Mouse (Mus musculus) lung, postnatal 10 days (tissue): Measurements from ENCODE around the gene Hba-a1.
A peak's percentile ranks its signal among the peaks of the same experiment; 100 is the strongest.
"Not testable (repeated sequence)": the region's sequence is repeated elsewhere in the genome, so short reads cannot be mapped to it uniquely, and the experiment has no call there.

Source experiments
- DNase-seq: peaks from one replicate; pipeline ENCODE4 v3.0.0; 2021

Hba-a1 gene

DNA sequence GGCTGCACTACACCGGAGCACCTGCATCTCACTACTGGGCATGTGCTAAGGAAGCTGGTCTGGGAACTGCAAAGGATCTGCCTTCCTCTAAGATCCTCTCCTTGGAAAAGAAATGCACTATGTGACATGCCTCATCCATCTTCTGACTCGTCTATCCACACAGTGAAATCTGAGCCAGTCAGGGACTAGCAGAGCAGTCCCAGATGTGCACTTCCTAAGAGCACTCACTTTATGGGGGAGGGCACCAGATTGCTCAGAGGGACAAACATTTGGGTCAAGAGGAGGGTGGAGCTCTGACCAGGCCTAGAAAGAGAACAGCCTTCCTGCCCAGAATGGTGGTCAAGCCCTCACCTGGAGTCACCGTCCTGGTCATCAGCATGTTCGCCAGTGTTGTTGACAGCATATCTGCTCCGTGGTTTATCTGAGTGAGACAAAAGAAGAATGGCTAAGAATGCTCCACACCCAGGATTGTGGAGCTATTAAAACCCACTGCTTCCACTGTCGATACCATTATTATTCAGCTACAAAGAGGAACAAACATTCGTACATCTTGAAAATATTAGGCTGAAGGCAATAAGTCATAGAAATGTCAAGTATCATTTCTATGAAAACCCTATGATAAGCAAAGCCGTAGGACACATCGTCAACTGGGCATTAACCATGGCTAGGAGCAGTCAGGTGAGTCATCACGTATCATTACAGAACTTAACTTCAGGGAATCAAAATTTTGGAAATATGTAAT, 20.5 kb upstream of the Hba-a1 start:
- DNase-seq: no peak

GRCm38 (mm10) chr11:32265117-32265738, 18.1 kb upstream of the Hba-a1 start:
- no peak for DNase-seq

- no peak for DNase-seq
Measured at GRCm38 (mm10) chr11:32266194-32266593, 17.1 kb upstream of the Hba-a1 start.

- no peak for DNase-seq
Measured at GRCm38 (mm10) chr11:32266776-32267175, 16.5 kb upstream of the Hba-a1 start.

- DNase-seq: peak; percentile 98
Measured at GRCm38 (mm10) chr11:32267188-32267884, 16.0 kb upstream of the Hba-a1 start, which contains the start of gene Nprl3. Gene Nprl3 (minus strand): TSS chr11:32267707.

DNA sequence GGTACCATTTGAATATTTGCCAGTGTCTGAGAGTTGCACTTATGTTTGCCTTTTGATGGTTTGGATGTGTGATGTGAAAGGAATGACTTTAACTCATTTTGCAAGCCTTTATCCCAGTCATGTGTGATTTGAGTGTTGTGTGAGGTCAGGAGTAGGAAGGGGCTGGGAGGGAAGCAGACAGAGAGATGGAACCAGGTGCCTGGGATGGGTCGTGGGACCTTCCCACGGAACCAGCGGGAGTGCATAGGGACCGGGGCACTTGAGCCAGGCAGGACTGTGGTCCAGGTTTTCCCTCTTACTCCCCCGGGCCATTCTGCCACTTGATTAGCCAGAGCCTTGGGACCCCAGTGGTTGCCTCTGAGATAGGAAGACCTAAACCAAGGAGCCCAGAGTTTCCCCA, 15.3 kb upstream of the Hba-a1 start:
- DNase-seq: peak; percentile 5

- DNase-seq: no peak
Measured at GRCm38 (mm10) chr11:32268952-32269351, 14.4 kb upstream of the Hba-a1 start.

DNA sequence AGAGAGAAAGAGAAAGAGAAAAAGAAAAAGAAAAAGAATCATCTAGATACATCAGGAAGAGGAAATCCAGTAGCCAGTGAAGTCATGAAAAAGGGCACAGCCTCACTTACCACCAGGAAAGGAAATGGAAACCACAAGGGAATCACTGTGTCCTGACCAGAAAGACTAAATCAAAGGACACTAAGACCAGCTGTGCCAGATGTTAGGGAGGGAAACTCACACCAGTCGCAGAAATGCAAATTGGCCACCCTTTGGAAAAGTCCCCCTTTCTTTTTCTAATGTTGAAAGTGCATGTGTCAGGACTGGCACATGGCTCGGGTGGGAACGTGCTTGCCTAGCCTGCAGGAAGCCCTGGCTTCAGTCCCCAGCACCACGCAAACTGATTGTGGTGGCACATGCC, 12.1 kb upstream of the Hba-a1 start:
- no peak for DNase-seq

DNA sequence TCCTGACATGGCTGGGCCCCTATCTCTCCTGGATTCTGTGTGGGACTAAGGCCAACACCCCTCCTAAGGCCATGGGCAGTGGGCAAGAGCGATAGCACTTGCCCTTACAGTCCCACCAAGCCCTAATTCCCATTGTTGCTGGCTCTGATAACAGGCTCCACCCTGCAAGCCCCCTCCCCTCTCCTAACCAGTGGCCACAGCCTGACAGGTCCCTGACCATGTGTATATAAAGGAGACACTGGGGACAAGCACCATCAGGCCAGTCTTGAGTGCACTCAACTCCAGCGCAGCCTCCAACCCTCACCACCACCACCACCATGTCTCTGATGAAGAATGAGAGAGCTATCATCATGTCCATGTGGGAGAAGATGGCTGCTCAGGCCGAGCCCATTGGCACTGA, 7.0 kb upstream of the Hba-a1 start, which contains the start of gene Hba-x:
Hba-x (plus strand) TSS at position 54 of the 400 bp plus-strand sequence.
- no peak for DNase-seq

GRCm38 (mm10) chr11:32277736-32278457, 5.4 kb upstream of the Hba-a1 start:
- no peak for DNase-seq

- DNase-seq: no peak
Measured at GRCm38 (mm10) chr11:32278458-32278957, 4.8 kb upstream of the Hba-a1 start.

GRCm38 (mm10) chr11:32280646-32281045, 2.7 kb upstream of the Hba-a1 start:
- no peak for DNase-seq

GRCm38 (mm10) chr11:32281416-32282144, 1.7 kb upstream of the Hba-a1 start:
- DNase-seq: no peak

DNA sequence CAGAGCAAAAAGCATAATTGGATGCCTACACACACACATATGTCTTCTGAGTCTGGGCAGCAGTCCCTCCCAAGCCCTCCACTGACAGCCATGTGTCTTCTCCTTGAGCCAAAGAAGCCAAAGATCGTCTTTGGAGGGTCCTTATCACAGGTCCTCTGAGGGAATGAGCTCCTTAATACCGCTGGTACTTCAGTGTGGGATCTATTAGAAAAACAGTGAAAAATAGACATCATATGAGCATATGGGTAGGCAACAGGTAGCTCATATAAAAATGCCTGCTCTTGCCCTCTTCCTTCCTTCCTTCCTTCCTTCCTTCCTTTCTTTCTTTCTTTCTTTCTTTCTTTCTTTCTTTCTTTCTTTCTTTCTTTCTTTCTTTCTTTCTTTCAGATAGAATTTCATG, 1.3 kb downstream of the Hba-a1 start:
- not testable (repeated sequence) for DNase-seq

GRCm38 (mm10) chr11:32285031-32285775, 1.9 kb downstream of the Hba-a1 start:
- no peak for DNase-seq

DNA sequence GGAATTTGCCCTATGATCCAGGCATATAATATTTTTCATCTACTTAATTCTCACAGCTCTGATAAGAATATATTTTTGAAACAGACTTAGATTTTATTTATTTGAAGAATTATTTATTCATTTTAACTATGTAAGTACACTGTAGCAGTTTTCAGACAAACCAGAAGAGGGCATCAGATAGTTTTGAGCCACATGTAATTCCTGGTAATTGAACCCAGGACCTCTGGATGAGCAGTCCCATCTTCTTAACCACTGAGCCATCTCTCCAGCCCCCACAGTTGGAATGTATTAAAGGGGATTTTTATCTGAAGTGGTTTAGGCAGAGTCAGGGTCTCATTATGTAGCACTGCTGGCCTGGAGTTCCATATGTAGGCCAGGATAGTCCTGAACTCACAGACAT, 2.6 kb downstream of the Hba-a1 start:
- DNase-seq: not testable (repeated sequence)

DNA sequence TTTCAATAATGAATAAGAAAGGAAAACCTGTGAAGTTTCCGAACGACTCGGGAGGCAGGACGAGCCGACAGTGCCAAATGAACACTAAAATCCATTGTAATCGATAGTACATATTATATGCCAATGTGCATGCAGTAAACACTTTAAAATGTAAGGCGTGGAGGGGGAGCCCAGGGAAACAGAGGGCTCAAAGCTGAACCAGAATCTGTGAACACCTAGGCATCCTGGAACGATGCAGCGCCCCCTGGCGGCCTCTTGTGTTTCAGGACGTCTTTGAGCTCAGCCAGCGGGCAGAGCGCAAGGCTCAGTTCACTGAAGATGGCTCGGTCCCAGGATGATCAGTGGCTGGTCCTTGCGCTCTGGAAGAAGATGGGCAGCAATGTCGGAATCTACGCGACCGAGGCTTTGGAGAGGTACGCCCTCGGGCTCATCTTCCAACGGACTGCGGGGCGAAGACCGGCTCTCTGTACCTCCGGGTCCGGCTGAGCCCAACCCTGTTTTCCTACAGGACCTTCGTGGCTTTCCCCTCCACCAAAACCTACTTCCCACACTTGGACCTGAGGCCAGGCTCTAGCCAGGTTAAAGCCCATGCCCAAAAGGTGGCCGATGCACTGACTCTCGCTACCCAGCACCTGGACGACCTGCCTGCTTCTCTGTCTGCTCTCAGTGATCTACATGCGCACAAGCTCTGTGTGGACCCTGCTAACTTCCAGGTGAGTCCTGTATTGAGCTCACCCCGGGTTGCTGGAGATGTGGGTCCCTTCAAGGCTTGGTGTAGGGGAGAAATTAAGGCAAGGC, 3.6 kb downstream of the Hba-a1 start, which contains the start of gene Hbq1b:
Hbq1b (plus strand) TSS at position 271 of the 798 bp plus-strand sequence.
- DNase-seq: peak; percentile 81

- DNase-seq: no peak
Measured at GRCm38 (mm10) chr11:32287493-32287825, 4.1 kb downstream of the Hba-a1 start.

DNA sequence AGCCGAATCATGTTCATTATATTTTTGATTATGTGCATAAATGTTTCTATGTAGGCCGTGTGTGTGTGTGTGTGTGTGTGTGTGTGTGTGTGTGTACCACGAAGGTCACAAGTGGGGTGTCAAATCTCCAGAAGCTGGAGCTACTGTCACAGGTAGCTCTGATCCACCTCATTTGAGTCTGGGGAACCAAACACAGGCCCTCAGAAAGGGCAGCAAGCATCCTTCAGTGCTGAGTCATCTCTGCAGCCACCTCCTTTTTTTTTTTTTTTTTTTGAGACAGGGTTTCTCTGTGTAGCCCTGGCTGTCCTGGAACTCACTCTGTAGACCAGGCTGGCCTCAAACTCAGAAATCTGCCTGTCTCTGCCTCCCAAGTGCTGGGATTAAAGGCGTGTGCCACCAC, 9.5 kb downstream of the Hba-a1 start:
- not testable (repeated sequence) for DNase-seq

- DNase-seq: not testable (repeated sequence)
Measured at GRCm38 (mm10) chr11:32293479-32293878, 10.2 kb downstream of the Hba-a1 start.

DNA sequence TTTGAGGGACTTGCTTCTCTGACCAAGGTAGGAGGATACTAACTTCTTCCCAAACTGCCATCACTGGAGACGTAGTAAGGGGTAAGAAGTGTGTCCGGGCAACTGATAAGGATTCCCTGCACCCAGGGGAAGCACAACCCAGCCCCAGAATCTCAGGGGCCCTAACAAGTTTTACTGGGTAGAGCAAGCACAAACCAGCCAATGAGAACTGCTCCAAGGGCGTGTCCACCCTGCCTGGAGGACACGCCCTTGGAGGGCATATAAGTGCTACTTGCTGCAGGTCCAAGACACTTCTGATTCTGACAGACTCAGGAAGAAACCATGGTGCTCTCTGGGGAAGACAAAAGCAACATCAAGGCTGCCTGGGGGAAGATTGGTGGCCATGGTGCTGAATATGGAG, 12.9 kb downstream of the Hba-a1 start, which contains the start of gene Hba-a2:
Hba-a2 (plus strand) TSS at position 287 of the 400 bp plus-strand sequence.
- DNase-seq: not testable (repeated sequence)
